Comparison of ENCODE assay signal across 9 mouse cellular contexts in genomic region chr2:31024618-31025370, GRCm38 (mm10). TPM values are rescaled to one million over a fixed set of nuclear protein-coding genes. Genes with fewer than 3 reads are reported as not detected.
DNase-seq lines count a peak whose midpoint lies in the region; ATAC-seq lines count a peak whose summit lies in the region.
"Had no signal": no experiment of that assay in that cellular context is flagged by ENCODE, and none has a peak within 500 bp of the region (broad histone marks: within the 10 kb centered on the region; RNA-seq: fewer than 3 reads in every experiment).

No protein-coding gene starts in this region.

- WGBS in midbrain, embryonic 10.5 days: 26% methylated on average over 5 of the region's 5 CpGs
- 35% methylated on average over 5 of the region's 5 CpGs for WGBS in midbrain, embryonic 16.5 days

- peaks cover 9% of the 10 kb centered on the region for H3K4me1 ChIP-seq in midbrain, embryonic 10.5 days
- no peaks in the 10 kb centered on the region for H3K4me1 ChIP-seq in midbrain, embryonic 16.5 days (ENCODE audit: control insufficient read depth, insufficient read depth, low read length)
- H3K4me1 ChIP-seq: embryonic facial prominence, embryonic 13.5 days had no signal

- H3K36me3 ChIP-seq in midbrain, embryonic 10.5 days: peaks cover 32% of the 10 kb centered on the region
- H3K36me3 ChIP-seq in midbrain, embryonic 16.5 days (ENCODE audit: control insufficient read depth, insufficient read depth, low read length): peaks cover 21% of the 10 kb centered on the region

- peak; percentile 52 for DNase-seq in midbrain, embryonic 10.5 days (ENCODE audit: low spot score)
- DNase-seq in brain, adult 2 months (ENCODE audit: low read depth, low spot score): peak; percentile 86
- peak; percentile 87 for DNase-seq in induced T-regulatory cell, adult 2 months (ENCODE audit: low read depth)
- DNase-seq in left cerebral cortex, postnatal 14 days (ENCODE audit: low spot score in 2 of 2): peak; percentile 72 to 76
- DNase-seq in mesoderm, embryonic 11.5 days (ENCODE audit: low read depth, low spot score): peak; percentile 72
- DNase-seq in spleen, adult 18-20 months: peak; percentile 22 to 62

- H3K4me2 ChIP-seq in midbrain, embryonic 16.5 days (ENCODE audit: low read length): no peak overlapping the region
- H3K4me2 ChIP-seq: embryonic facial prominence, embryonic 13.5 days had no signal

- no peak overlapping the region for H3K9ac ChIP-seq in midbrain, embryonic 16.5 days (ENCODE audit: low read depth, low read length)
- H3K9ac ChIP-seq: embryonic facial prominence, embryonic 13.5 days had no signal

- H3K4me3 ChIP-seq in midbrain, embryonic 10.5 days: no peak overlapping the region
- H3K4me3 ChIP-seq in midbrain, embryonic 16.5 days (ENCODE audit: low read depth, low read length): no peak overlapping the region
- H3K4me3 ChIP-seq: embryonic facial prominence, embryonic 13.5 days had no signal

- no peak for ATAC-seq in midbrain, embryonic 16.5 days
- peak; percentile 61; the same call in 1 of the 2 replicates for ATAC-seq in erythroid progenitor cell, adult 5-6 weeks (replicated peaks; ENCODE audit: low FRiP score, poor library complexity, severe bottlenecking)

- no peak overlapping the region for H3K27ac ChIP-seq in midbrain, embryonic 10.5 days (replicated peaks)
- H3K27ac ChIP-seq in midbrain, embryonic 16.5 days (ENCODE audit: low read length): no peak overlapping the region
- H3K27ac ChIP-seq: embryonic facial prominence, embryonic 13.5 days had no signal

- intact Hi-C loops in left cerebral cortex, postnatal 14 days (cut with DNase I): loop anchor here (5.0 kb wide), 1 partner anchor 118 kb away; the partner anchor contains the start of gene Fnbp1

- H3K27me3 ChIP-seq in midbrain, embryonic 10.5 days (ENCODE audit: low read depth, poor library complexity, severe bottlenecking): no peaks in the 10 kb centered on the region
- H3K27me3 ChIP-seq in midbrain, embryonic 16.5 days (ENCODE audit: control insufficient read depth, insufficient read depth, low read depth, low read length): no peaks in the 10 kb centered on the region
- H3K27me3 ChIP-seq: embryonic facial prominence, embryonic 13.5 days had no signal

- no peaks in the 10 kb centered on the region for H3K9me3 ChIP-seq in midbrain, embryonic 10.5 days (replicated peaks)
- H3K9me3 ChIP-seq in midbrain, embryonic 16.5 days (replicated peaks; ENCODE audit: control insufficient read depth, low read length, poor library complexity, severe bottlenecking): no peaks in the 10 kb centered on the region
- H3K9me3 ChIP-seq: embryonic facial prominence, embryonic 13.5 days had no signal

RNA-seq across cellular contexts. Expression of gene Usp20, which starts 42.7 kb away (rescaled TPM):
- 19.8 and 27.6 TPM in 2 replicates for polyA plus RNA-seq in midbrain, embryonic 10.5 days (2016; fragmentation: Nextera tagmentation; extraction: Ambion mirVana)
- 49.2 and 49.8 TPM in 2 replicates for polyA plus RNA-seq in midbrain, embryonic 16.5 days (2015; fragmentation: Nextera tagmentation; extraction: Ambion mirVana)
- 5.0 TPM in 1 of 2 replicates, not detected in the other for total RNA-seq in erythroid progenitor cell, adult 5-6 weeks (2015; ENCODE audit: low replicate concordance)
- 0.64 TPM in 1 of 2 replicates, not detected in the other for total RNA-seq in erythroid progenitor cell, adult 5-6 weeks (2017; ENCODE audit: low replicate concordance)
- 10 to 100 TPM; 60.5 to 66.1 TPM for total RNA-seq in left cerebral cortex, postnatal 14 days (2021)

RNA-seq across cellular contexts. Expression of gene BC005624, which starts 42.8 kb away (rescaled TPM):
- 63.3 and 71.9 TPM in 2 replicates for polyA plus RNA-seq in midbrain, embryonic 10.5 days (2016; fragmentation: Nextera tagmentation; extraction: Ambion mirVana)
- 93.8 and 95.3 TPM in 2 replicates for polyA plus RNA-seq in midbrain, embryonic 16.5 days (2015; fragmentation: Nextera tagmentation; extraction: Ambion mirVana)
- 13.0 and 15.5 TPM in 2 replicates for total RNA-seq in erythroid progenitor cell, adult 5-6 weeks (2015; ENCODE audit: low replicate concordance)
- total RNA-seq in erythroid progenitor cell, adult 5-6 weeks (2017; ENCODE audit: low replicate concordance): 17.6 and 30.4 TPM in 2 replicates
- total RNA-seq in left cerebral cortex, postnatal 14 days (2021): 10 to 100 TPM; 56.9 TPM

RNA-seq across cellular contexts. Expression of gene Tor1a, which starts 57.1 kb away (rescaled TPM):
- polyA plus RNA-seq in midbrain, embryonic 10.5 days (2016; fragmentation: Nextera tagmentation; extraction: Ambion mirVana): 90.6 and 94.5 TPM in 2 replicates
- polyA plus RNA-seq in midbrain, embryonic 16.5 days (2015; fragmentation: Nextera tagmentation; extraction: Ambion mirVana): 97.5 and 106 TPM in 2 replicates
- total RNA-seq in erythroid progenitor cell, adult 5-6 weeks (2015; ENCODE audit: low replicate concordance): 15.9 and 24.7 TPM in 2 replicates
- 42.1 and 45.1 TPM in 2 replicates for total RNA-seq in erythroid progenitor cell, adult 5-6 weeks (2017; ENCODE audit: low replicate concordance)
- total RNA-seq in left cerebral cortex, postnatal 14 days (2021): 10 to 100 TPM; 42.6 to 45.7 TPM

Comparison
In these comparisons a context has a peak if more than half of its experiments do, and no peak if none do; other contexts are left out.
1. RNA of gene Usp20, which starts 42.7 kb away (total RNA-seq): 60.5 to 66.1 TPM in left cerebral cortex, postnatal 14 days; 0.64 to 5.0 TPM in erythroid progenitor cell, adult 5-6 weeks; every median in the first group is over 10 times any median in the second.
2. Peak in every context shown above with its lines, with median percentiles within 50 percentile points of each other: DNase-seq.